Mouse (Mus musculus) brain, embryonic 14.5 days (tissue): ENCODE data around the gene Ripor1.

Experiments
- CTCF ChIP-seq: fragments of 200-500 bp; IDR thresholded peaks from 2 replicates; pipeline ENCODE4 v1.5.1; 2012; ENCODE audit warnings: inconsistent platforms, mild to moderate bottlenecking, moderate library complexity, borderline replicate concordance; ENCODE audit not compliant: insufficient read depth, insufficient read length; ENCODE audit errors: extremely low read depth
- POLR2A ChIP-seq: fragments of 200-500 bp; IDR thresholded peaks from 2 replicates; pipeline ENCODE4 v1.6.1; 2012; ENCODE audit warnings: mild to moderate bottlenecking, inconsistent platforms, borderline replicate concordance; ENCODE audit not compliant: poor library complexity, insufficient read depth, insufficient read length, severe bottlenecking; ENCODE audit errors: extremely low read depth

- TF ChIP-seq CTCF (no peak), POLR2A (no peak)
Measured at GRCm38 (mm10) chr8:105613830-105614511, 8.9 kb downstream of the Ripor1 start.
